Mouse (Mus musculus) thymus, postnatal 4 days (tissue): ENCODE results near the gene Dact1.

Source experiments
- DNase-seq: peaks from one replicate; pipeline ENCODE4 v3.0.0; 2021

The Dact1 gene

DNA sequence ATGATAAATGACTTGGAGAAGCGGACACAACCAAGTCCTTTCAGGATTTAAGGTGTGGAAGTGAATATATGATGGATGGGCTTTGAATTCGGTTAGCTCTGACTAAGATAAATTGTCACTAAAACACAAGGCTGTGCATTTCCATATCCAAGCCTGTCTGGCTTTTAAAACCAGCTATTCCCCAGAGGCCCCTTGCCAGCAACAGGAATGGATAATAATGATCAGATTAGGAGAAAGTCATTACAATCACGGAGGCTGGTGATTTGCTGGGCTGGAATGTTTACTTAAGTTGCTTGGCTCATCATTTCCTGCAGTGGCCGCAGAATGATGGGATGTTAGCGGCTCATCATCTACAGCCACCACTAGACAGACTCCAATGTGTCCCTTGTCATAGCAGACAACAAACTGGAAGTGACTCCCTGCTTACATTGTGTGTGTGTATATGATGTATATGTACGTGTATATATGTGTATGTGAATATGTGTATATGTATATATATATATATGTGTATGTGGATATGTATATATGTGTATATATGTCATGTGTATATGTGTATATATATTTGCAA, 28.3 kb downstream of the Dact1 start:
- no peak for DNase-seq

DNA sequence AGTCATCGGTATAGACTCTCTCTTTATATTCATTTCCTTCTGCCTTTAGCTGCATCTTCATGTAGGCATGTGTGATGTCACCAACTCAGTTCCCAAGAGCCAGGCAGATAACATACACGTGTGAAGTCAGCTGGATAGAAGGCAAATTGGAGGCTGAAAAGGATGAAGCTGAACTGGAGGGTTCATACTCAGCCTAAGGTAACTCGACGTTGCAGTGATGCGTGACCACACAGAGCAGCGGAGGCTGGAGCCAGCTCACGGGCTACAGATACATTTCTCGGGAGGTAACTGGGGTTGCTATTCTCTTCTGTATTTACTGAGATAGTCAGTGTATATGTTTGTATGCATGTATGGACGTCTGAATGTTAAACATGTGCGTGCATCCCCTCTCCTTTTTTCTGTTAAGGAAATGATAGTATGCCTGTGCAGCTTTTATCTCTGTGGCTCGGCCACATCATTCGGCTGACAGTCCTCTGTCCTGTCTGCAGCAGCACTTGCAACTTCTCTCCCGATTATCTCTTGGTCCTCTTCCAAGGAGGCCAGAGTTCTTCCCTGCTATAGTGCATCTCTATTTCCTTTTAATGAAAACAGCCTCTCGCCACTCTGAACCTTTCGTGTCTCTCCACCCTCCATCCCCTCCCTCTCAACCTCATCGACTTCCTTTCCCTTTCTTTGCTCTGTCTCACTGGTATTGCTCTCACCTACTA, 29.6 kb downstream of the Dact1 start:
- no peak for DNase-seq

DNA sequence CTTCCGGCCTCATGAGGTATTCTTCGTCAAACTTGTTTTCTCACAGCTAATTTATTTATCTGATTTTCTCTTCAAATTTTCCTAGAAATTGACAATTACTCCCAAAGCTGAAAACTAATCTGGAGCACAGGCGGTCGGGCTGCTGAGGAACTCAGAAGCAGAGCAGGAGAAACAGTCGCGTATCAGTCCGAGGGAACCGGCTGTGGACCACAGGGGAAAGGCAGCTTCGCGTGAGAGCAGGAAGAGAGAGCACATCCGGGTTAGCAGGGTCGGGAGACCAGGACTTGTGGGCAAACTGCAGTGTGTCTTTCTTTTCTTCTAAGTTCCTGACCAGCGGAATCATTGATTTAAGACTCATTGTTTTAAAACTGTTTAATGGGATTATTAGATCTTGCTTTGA, 32.7 kb downstream of the Dact1 start:
- DNase-seq, result peak; percentile 67

DNA sequence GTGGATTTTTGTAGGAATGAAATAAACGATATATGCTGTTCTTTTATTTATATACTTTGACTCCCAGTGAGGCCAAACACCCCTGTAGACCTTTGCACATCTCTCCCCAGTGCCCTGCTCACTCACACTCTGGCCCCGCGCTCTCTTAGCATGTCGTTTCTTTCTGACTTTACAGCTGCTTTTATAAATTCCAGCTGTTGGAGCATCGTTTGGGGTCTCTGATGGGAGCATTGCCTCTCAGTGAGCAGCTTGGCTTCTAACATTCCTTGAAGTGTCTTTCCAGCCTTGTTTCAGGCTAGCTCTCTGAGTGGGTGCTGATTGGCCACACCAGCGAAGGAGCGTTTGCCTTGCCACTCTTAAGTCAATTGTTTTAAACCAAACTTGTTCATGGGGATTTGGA, 35.8 kb downstream of the Dact1 start:
- DNase-seq, result no peak

DNA sequence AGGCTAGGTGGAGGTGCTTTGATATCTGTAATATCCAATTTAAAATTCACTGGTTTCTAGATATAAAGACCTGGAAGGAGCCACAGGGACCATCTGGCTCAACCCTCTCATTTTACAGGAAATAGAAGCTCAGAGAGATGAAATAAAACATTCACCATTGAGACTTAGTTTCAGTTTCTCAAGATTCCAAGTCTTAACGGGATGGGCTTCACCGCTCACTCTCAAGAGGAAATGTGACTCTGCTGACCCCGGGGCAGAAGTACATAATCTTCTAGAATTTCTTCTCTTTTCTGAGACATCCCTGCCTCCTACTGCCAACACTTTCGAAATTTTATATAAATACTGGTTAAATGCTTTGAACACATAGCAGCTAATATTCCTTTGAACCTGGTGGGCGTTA, 36.4 kb downstream of the Dact1 start:
- DNase-seq, result no peak

DNA sequence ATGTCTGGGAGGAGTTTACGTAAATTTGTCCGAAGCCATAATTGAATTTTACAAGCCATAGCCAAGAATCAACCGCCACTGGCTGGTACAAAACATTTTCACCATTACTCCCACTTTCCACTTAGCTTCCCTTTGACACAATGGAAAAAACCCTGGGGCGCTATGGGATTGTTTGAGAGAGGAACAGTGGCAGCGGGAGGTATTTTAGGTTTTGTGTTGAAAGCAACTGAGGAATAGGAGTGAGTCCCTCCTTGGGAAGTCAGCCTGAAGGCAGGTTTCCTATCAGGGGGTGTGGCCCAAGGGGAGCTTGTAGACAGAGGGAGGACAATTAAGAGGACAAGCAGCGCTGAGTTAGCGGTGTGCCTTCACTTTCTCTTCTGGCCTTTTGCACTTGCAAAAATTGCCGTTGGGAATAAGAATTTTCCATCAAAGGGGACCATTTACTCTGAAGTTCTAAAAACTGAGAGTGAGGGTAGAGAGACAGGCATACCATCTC, 38.8 kb downstream of the Dact1 start:
- no peak for DNase-seq

DNA sequence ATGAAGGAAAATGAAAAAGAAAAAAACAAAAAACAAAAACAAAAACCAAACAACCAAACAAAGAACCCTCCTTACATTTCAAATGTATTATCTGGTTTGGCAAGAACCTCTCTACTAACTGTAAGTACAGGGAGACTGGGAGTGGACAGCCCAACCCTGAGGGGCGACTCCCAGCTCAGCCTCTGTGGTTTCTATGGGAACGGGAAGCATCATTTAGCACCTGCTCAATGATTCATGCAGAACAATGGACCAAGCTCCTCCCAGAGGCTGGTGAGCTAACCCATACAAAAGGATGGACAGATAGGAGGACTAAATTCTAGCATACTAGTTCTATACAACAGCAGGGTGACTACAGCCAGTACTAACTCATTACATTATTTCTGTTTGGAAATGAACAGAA, 40.4 kb downstream of the Dact1 start:
- no peak for DNase-seq

DNA sequence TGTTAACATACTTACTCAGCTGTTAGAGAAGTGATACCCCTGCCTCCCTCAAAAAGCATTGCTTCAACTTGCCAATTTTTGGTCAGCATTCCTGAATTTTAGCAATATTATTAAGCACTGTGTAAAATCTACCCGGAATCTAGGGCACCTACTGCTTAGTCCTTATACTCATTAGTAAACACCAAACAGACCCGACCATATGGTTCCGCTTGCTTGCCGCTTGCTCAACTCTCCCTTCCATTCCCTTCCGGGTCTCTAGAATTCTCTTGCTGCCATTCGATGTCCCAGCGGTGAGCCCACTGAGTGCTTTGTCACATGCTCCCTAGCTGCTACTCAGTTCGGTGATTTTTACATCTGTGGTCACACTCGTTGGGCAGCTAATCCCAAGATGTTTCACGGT, 45.0 kb downstream of the Dact1 start:
- DNase-seq, result no peak

DNA sequence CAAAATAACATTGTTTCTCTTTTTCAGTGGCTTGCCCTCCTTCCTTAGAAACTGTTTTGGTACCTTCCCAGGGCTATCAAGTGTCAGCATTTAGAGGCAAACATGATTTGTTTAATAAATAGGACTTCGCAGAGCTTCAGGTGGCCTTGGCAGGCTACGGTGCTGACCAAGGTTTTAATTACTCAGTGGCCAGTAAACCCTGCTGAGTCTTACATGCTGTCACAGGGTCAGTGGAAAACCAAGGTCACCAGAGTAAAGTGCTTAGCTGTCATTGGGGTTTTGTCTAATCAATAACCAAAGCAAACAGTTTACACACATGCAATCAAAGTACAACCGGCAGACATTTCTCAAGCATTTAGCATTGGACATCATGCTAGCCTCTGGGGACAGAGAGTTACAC, 45.4 kb downstream of the Dact1 start:
- no peak for DNase-seq

DNA sequence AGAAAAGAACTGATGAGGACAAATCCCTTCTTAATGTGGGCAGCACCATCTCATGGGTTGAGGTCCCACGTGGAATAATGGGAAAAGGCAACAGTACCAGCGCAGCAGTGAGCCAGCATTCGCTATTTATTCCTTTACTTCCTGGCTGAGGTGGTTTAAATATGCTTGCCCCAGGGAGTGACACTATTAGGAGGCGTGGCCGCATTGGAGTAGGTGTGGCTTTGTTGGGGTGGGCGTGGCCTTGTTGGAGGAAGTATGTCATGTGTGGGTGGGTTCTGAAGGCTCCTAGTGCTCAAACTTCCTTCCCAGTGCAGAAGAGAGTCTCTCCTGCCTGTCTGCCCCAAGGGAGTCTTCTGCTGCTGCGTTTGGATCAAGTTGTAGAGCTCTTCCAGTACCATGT, 51.9 kb downstream of the Dact1 start:
- DNase-seq, result no peak

DNA sequence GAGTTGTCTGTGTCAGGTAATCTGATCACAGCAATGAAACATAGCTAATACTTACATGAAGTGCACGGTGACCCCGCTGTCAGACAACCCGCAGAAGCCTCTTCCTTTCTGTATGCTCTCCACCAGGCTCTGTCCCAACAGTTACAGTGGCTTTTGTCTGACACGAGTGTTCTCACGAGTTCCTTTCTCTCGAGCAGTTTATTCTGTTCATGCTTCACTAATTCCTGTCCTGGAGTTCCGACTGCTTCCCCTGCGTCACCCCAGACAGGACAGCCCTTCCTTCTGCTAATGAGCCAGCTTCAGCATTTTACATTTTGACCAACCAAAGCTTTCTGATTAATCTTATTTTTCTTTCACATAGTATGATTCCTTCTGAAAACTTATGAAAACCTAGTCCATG, 52.7 kb downstream of the Dact1 start:
- no peak for DNase-seq

DNA sequence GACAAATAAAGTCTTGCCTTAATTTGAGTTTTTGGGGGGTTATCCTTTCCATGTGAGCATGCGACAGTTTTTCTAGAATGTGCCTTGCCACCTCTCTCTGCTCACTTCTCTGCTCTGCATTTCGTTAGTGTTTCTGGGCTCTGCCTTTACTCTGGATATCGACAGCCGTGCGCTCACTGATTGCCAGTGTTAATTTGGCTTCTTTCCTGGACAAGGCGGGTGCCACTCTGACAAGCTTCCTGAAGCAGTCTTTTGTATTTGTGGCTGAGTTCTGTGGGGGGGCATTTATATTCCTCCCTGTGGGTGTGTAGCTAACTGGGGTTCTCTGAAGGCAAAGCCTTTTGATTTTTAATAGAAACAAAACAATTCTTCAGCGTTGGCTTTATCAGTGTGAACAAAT, 54.4 kb downstream of the Dact1 start:
- DNase-seq, result no peak

DNA sequence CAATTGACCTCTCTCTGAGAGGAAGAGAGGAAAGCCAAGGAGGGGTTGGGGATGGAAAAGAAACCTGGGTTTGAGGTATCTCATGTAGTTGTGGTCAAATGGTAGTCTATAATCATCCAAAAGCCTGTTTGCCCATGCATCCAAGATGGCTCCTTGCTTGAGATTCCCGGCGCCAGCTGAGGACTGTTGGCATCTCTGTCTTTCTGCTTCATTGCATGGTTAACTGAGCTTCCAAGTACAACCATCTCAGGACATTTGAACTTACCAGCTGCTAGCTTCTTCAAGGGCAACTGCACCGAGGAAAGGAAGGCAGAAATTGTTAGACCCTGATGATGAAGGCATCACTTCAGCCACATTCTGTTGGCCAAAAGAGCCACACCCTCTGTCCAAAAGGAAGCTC, 54.8 kb downstream of the Dact1 start:
- DNase-seq, result no peak

DNA sequence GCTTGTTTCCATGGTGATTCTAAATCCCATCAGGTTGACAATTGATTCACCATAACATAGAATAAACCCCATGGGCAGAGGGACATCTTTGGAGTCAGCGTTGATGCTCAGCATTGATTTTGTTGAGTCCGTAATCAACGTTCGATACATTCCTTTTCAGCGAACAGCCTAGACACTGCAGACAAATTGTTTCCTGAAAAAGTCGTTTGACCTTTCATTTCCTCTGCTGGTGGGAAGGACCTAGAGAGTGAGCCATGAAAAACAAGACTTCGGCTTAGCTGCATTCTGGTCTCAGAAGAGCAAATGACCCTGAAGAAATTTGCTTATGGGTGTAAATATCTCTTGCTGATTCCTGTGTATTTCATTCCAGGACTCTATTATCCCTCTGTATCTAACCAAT, 55.5 kb downstream of the Dact1 start:
- no peak for DNase-seq

DNA sequence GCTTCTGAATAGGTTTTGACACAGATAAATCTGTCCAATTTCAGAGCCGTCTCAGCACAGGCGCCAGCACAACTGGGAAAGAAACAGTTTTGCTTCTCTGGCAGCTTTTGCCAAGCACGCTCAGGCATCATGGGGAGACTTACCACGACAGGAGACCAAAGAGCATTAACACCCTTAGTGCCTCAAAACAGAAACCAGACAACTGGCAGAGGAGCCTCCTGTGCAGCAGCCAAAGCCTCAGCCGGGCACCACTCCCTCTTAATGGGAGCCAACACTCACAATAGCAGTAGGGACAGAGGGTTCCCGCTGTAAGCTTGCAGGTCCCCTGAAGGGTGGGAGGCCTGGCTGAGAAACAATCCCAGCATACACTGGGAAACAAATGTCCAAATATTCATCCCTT, 56.5 kb downstream of the Dact1 start:
- no peak for DNase-seq

DNA sequence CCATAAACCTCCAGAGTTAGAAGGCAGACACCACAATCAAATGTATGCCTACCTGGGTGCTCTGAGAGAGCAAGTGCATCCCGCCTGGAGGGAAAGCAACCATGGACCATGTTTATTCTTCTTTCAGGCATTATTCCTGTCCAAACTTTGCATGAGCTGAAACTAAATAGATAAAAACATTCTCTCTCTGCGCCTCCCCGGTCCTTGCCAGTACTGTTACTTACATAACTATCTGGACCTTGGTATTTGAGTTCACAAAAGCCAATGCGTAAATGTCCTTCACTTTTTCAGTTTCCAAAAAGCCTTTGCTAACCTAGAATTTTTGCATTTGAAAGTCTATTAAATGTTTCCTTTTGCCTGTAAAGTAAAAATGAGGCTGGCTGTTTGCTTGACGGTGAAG, 58.9 kb downstream of the Dact1 start:
- no peak for DNase-seq
